Mouse (Mus musculus) gastrocnemius, postnatal 25 days (tissue): ENCODE measurements around the gene Ngp. TPM values are rescaled to one million over a fixed set of nuclear protein-coding genes. Genes with fewer than 3 reads are reported as not detected.

Experiments used
- DNase-seq: peaks from one replicate; pipeline ENCODE4 v3.0.0; 2022
- total RNA-seq, 2 experiments: library from RNA; stranded (reverse); gene quantifications; 1 replicate in 1 of 2; 2 replicates in 1 of 2; pipeline ENCODE4 v1.2.3; 2021

Gene Ngp
- total RNA-seq, 2 experiments from 2014 or later: not detected

DNA sequence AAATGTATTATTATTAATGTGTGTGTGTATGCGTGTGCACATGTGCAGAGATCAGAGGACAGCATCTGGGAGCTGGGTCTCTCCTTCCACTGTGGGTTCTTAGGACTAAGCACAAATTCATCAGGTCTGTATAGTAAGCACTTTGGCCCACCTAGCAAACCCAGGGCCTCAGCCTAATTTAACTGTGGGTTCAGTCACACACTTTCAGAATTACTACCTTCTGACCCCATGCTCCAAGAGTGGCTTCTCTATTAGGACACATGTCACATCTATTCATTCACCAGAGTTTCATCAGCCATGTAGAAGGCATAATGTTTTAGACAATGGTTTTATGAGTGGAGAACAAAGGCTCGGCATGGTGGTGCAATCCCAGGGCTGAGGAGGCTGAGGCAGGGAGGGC lies 13.5 kb downstream of the Ngp start:
- DNase-seq: no peak

DNA sequence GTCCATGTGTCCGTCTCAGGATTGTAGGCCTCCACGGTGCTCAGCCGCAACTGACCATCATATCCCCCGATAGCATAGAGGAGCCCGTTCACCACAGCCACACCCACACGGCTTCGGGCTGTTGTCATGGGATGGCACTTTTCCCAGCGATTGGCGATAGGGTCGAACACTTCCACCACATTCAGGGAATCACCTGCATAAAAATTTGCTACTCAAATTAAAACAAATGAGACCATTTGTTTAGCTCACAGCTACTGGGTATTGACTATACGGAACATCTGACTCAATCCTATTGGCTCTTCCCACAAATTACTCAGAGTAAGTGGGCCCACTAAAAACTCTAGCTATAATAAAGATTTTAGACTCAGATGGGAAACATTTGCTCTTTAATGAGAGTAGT lies 16.5 kb downstream of the Ngp start:
- no peak for DNase-seq

DNA sequence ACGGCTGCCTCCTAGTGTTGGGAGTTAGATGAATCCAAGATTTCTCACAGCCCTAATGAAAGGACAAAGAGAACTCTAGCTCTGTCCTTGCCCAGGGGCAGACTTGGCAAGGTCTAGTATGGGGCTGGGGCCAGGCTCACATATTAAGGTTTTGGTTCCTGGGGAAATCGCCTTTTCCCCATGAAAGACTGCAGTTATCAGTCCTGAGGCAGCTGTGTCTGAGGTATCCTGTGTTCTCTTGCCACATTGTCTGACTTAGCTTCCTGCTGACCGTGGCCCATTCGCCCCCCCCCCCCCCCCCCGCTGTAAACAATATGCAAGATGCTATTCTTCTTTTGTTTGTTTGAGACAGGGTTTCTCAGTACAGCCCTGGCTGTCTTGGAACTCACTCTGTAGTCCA lies 20.5 kb downstream of the Ngp start:
- DNase-seq: no peak

DNA sequence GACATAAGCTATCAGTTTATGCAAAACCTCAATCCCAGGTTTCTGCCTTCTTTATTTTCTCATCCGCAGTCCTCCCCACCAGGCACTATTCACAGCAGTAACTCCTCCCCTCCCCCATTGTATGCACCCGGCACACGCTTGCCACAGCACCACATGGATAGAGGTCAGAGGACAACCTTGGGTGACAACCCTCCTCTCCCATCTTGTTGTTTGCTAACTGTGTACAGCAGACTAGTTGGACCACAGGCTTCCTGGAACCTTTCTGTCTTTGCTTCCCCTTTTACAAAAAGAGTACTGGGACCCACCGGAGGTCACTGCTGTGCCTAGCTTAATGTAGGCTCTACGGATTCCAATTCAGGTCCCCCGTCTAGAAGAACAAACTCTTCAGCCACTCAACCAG lies 21.0 kb downstream of the Ngp start:
- no peak for DNase-seq

DNA sequence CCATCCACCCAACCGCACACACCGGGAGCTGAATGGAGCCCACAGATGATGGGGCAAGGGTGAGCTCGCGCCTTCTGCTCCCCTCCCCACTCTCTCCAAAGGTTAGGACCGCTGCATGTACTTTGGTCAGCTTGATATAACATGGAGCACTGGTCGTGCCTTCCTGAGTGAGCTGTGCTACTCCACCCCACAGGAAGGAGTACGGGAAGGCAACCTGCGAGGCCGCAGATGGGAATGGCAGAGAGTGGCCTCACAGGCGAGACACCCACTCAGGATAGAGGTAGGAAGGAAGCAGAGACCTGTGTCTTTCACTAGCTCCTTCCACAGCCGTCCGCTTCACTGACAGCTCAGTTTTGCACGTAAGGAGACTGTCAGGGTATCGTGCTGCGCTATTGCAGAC lies 28.8 kb downstream of the Ngp start:
- no peak for DNase-seq

DNA sequence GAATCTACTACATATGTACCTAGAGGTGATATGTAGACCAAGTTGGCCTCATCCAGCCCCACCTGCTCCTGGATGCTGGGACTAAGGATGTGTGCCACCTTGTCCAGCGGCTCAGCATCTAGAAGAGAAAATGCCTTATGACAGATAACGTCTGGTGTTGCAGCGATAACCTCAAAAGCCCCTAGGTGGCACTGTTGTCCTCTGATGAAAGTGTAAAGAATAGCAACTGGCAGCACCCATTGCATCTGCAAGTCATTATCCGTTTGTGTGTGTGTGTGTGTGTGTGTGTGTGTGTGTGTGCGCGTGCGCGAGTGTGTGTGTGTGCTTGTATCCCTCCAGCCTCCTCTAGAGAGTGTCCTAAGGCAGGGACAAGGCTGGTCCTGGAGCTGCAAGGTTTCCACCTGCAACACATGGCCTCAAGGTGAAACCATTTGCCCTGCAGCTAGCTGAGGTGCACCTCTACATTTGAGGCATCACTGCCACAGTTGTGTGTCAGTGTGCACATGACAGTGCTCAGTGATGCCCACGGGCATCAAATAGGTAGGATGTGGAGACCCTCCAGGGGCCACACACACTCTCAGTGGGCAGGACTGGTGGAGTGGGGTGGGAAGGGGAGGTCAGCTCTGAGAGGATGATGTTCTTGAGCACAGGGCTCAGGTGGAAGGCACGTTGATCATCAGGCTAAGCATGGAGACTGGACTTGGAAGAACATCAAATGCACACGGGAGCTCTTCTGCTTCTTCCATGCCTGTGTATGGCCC lies 29.5 kb downstream of the Ngp start:
- peak; percentile 49 for DNase-seq

DNA sequence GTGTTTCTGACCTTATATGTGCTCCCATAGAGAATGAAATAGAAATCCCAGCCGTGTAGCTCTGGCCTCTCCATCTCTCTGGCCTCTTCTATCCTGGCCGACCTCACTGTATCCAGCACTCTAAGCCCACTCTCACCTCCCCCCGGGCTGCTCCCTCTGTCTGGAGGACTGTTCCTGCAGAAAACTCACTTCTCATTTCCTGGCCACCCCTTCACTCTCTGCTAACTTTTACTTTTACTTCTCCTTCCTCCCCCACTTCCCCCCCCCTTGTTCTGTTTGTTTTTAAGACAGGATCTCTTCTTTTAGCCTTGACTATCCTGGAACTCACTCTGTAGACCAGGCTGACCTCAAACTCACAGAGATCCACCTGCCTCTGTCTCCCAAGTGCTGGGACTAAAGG lies 33.0 kb downstream of the Ngp start:
- no peak for DNase-seq

DNA sequence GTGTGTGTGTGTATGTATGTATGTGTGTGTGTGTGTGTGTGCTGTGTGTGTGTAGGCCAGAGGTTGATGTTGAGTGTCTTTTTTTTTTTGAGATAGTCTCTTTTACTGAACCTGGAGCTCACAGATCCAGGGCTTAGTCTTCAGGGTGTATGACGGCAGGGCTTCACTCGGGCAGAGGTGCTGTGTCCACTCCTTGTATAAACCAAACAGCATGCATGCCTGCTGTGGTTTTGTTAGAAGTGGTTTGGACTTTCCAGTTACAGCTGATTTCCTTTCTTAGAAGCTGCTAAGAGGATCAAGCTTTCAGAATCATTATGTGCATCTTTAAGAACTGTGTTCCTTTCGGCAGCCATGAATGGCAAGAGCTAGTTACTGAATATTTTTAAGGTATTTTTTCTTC lies 38.4 kb downstream of the Ngp start:
- no peak for DNase-seq

DNA sequence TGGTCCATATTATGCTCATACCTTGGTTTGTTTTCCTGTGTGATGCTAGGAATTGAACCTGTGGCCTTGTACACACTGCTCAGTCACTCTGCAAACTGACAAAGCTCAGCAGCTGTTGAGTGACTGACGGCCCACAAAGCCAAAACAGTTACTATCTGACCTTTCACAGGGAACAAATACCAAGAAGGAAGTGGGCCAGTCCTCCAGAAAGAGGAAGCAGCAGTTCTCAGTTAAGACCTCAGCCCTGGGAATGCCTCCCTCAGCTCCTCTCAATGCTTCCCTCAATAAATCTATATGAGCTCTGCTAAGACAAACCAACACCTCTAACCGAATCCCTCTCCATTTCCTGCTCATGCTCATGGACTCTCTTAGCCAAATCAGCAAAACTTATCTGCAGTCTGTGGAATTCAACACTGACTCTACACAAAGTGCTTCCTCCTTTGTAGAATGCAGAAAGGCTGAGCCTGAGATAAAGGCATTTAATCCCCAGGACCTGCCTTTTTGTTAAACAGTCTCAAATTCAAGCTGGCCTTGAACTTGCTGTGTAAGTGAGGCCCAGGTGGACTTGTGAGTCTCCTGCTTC lies 39.7 kb downstream of the Ngp start:
- no peak for DNase-seq

DNA sequence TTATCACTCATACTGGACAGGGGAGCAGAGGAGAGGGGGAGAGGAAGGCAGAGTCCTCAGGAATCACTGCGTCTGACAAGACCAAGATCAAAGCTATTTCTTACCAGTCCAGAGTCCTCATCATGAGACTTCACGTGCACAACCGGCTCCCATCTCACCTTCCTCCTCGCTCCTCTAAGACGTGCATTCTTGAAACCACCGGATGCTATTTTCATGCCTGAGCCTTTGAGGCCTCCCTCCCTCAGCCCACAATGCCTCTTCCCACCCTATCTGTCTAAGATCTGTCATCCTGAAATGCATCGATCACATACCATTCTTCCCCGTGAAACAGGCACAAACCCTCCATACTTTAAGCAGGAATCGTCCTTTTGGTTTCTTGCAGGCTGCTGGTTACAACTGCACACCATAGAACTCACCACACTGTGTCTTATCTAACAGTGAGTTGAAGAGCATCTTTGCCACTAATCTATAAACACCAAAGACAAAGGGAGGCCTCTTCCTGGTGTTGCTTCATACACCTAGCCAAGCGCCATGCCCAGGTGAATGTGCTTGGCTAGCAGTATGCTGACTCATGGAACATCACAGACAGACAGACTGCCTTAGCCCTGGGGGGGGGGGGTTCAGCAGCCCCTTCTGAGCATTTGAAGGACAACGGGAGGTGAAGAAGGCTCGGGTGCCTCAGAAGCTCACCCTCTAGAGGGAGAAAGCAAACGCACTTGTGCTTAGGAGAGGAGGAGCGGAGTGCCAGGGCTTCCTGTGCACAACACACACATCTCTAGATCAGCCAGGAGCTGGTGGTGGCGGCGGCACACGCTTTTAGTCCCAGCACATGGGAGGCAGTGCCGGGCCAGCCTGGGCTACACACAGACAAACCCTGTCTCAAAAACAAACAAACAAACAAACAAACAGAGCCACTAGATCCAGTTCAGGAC lies 41.6 kb downstream of the Ngp start:
- DNase-seq: no peak

DNA sequence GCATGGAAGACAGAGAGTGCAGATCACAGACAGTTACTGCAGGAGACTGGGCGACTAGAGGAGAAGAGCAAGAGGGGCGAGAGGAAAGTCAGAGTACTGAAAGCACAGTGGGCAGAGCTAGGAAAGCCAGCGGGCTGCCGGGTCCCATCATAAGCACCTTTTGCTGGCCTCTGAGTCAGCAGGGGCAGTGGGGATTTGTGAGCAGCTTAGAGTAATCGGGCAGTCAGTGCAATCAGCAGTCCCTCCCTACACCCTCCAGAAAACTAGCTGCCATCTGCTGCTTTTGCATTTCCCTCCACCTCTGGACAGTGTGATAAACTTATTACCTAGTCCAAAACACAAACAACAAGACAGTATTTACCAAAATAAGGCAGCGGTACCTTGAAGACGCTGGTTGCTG lies 42.8 kb downstream of the Ngp start:
- DNase-seq: no peak

DNA sequence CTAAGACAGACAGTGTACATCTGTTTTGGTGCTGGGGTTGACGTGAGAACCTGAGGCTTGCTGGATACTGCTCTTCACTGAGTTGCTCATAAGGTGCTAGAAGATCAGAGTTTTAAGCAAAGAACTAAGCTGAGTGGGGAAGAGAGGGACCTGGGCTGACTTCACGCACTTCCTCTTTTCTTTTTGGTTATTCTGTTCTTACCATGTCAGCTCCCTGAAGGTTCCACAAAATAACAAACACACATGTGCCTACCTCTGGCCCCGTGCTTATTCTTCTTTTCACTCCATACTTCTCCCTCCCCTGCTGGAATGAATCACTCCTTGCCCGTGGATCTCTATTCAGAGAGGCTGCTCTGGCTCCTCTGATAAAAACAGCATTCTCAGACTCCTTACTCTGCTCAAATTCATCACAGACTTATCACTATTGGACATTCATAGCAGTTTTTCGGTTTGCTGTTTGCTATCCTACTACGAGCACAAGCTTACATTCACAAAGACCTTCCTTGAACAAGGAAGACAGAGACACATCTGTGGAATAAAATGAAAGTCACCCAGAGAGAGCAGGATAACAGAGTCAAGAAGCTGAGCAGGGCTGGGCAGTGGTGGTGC lies 44.5 kb downstream of the Ngp start:
- DNase-seq: no peak

DNA sequence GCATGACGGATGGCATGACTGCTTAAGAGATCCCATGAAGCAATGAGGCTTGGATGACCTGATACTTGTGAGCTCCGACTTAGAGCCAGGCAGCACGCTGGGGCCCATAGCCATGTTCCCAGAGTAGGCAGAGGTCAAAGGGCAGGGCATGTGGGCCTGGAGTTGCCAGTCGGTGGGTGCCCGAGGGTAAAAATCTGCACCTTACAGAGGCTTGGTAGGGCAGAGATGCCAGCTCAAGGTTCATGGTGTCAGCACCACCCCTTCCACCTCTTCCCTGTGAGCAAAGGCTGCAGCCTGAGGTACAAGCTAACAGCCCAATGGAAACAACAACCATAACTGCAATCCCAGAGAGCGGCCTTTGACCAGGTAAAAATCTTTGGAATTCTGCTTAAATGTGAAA lies 45.8 kb downstream of the Ngp start:
- no peak for DNase-seq

DNA sequence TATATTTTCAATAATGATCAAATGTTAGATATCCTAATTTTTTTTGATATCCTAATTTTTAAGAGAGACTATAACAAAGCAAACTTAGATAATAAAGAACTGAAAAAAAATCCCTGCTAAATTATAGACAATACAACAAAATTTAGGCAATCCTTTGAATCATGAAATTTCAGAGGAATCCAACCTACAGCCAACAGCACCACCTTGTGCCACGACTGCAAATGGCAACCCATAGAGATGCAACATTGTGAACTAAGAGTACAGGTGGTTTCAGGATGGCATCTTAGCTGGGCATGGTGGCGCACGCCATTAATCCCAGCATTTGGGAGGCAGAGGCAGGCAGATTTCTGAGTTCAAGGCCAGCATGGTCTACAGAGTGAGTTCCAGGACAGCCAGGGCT lies 46.6 kb downstream of the Ngp start:
- no peak for DNase-seq

Other genes with a start within 250 kb of the Ngp start
- under 1 TPM; 0.19 to 0.31 TPM for gene Cspg5, start 176.0 kb upstream of the Ngp start, total RNA-seq
- 1 to 10 TPM; 2.4 to 2.6 TPM for gene Elp6, start 114.6 kb upstream of the Ngp start, total RNA-seq
- 10 to 100 TPM; 17.0 to 21.5 TPM for gene Scap, start 86.5 kb upstream of the Ngp start, total RNA-seq
- 1 to 10 TPM; 6.9 to 8.1 TPM for gene Ptpn23, start 11.5 kb upstream of the Ngp start, total RNA-seq
- 1 to 10 TPM; 7.5 to 9.4 TPM for gene Klhl18, start 56.9 kb downstream of the Ngp start, total RNA-seq
- under 1 TPM in 1 of 2 experiments, not detected in 1; 0.26 TPM for gene Kif9, start 57.2 kb downstream of the Ngp start, total RNA-seq
- gene Setd2, start 112.8 kb downstream of the Ngp start, total RNA-seq: 10 to 100 TPM; 25.7 to 28.2 TPM
- under 1 TPM; 0.80 to 0.87 TPM for gene Nradd, start 204.7 kb downstream of the Ngp start, total RNA-seq
- gene Nbeal2, start 234.4 kb downstream of the Ngp start, total RNA-seq: 1 to 10 TPM; 2.9 to 3.2 TPM
- 10 to 100 TPM; 46.9 to 47.1 TPM for gene Ccdc12, start 236.8 kb downstream of the Ngp start, total RNA-seq